In genomic region chr7:70165501-70165900, GRCm38 (mm10) we compare ENCODE assay signal across 24 mouse cellular contexts.
"Had no signal": no experiment of that assay in that cellular context is flagged by ENCODE, and none has a peak within 500 bp of the region (broad histone marks: within the 10 kb centered on the region; RNA-seq: fewer than 3 reads in every experiment).

No protein-coding gene starts in this region.

- H3K4me1 ChIP-seq: limb, embryonic 10.5 days; limb, embryonic 13.5 days; liver, embryonic 12.5 days; liver, embryonic 15.5 days; megakaryocyte, embryonic 14.5 days; neural tube, embryonic 12.5 days; neural tube, embryonic 15.5 days had no signal

- H3K4me2 ChIP-seq: limb, embryonic 13.5 days; liver, embryonic 12.5 days; liver, embryonic 15.5 days; lung, embryonic 15.5 days; neural tube, embryonic 12.5 days; neural tube, embryonic 15.5 days had no signal

- DNase-seq: kidney, adult 2 months; kidney, postnatal 25 days; layer of hippocampus, adult 9-11 months; liver; lung, adult 18-20 months; lung, postnatal 10 days; lung, postnatal 36 days; right cerebral cortex, adult 18-20 months; right cerebral cortex, postnatal 14 days; right cerebral cortex, postnatal 4 days; thymus, adult 2 months; thymus, postnatal 14 days; thymus, postnatal 4 days had no signal

- H3K9ac ChIP-seq: limb, embryonic 13.5 days; liver, embryonic 12.5 days; liver, embryonic 15.5 days; lung, embryonic 15.5 days; neural tube, embryonic 12.5 days; neural tube, embryonic 15.5 days had no signal

- H3K4me3 ChIP-seq: layer of hippocampus, adult 2 months; limb, embryonic 10.5 days; limb, embryonic 13.5 days; liver, embryonic 12.5 days; liver, embryonic 15.5 days; lung, embryonic 15.5 days; megakaryocyte, embryonic 14.5 days; neural tube, embryonic 12.5 days; neural tube, embryonic 15.5 days had no signal

- H3K36me3 ChIP-seq: limb, embryonic 10.5 days; limb, embryonic 13.5 days; liver, embryonic 12.5 days; liver, embryonic 15.5 days; lung, embryonic 15.5 days; neural tube, embryonic 12.5 days; neural tube, embryonic 15.5 days had no signal

- ATAC-seq: liver, embryonic 12.5 days had no signal

- H3K27ac ChIP-seq: kidney, postnatal 0 days; layer of hippocampus, adult 2 months; limb, embryonic 10.5 days; limb, embryonic 13.5 days; liver, embryonic 12.5 days; liver, embryonic 15.5 days; lung, embryonic 15.5 days; neural tube, embryonic 12.5 days; neural tube, embryonic 15.5 days; stomach, postnatal 0 days had no signal

- H3K9me3 ChIP-seq: limb, embryonic 10.5 days; limb, embryonic 13.5 days; liver, embryonic 12.5 days; liver, embryonic 15.5 days; lung, embryonic 15.5 days; neural tube, embryonic 12.5 days; neural tube, embryonic 15.5 days had no signal

- H3K27me3 ChIP-seq: liver, embryonic 12.5 days; liver, embryonic 15.5 days; lung, embryonic 15.5 days; megakaryocyte, embryonic 14.5 days; neural tube, embryonic 12.5 days; neural tube, embryonic 15.5 days had no signal
